In genomic region chr7:132067951-132068350, GRCm38 (mm10) we compare ENCODE assay signal across 15 mouse cellular contexts.
DNase-seq lines count a peak whose midpoint lies in the region.
"Had no signal": no experiment of that assay in that cellular context is flagged by ENCODE, and none has a peak within 500 bp of the region (broad histone marks: within the 10 kb centered on the region; RNA-seq: fewer than 3 reads in every experiment).

No protein-coding gene starts in this region.

- intact Hi-C loops in heart, postnatal 25 days (cut with DNase I) = no loop called here
- intact Hi-C loops in left cerebral cortex, postnatal 36 days (cut with DNase I) = loop anchor here (5.0 kb wide), 1 partner anchor 139 kb away; no protein-coding TSS in a partner anchor

- DNase-seq in heart, adult 9 months (ENCODE audit: low spot score in 2 of 2) = peak; percentile 3
- no peak for DNase-seq in heart, postnatal 25 days (ENCODE audit: low spot score)
- DNase-seq in brain, adult 2 months (ENCODE audit: low read depth, low spot score) = peak; percentile 89
- DNase-seq in frontal cortex, postnatal 36 days (ENCODE audit: low spot score in 2 of 2) = peak; percentile 65 to 77
- DNase-seq in left cerebral cortex, postnatal 36 days (ENCODE audit: low spot score in 2 of 2) = peak; percentile 71 to 75
- no peak for DNase-seq in lung, postnatal 36 days
- DNase-seq in lung, postnatal 25 days (ENCODE audit: low spot score) = no peak
- DNase-seq: B cell, adult 2 months; cerebellum, adult 9-10 months; gastrocnemius, adult 2 months; kidney, adult 11 months; liver, embryonic 13.5 days; lung, embryonic 14.5 days; retina, postnatal 1 day; thymus, adult 2 months had no signal

Comparison
In these comparisons a context has a peak if more than half of its experiments do, and no peak if none do; other contexts are left out.
1. DNase-seq: peak in heart, adult 9 months (2 of 2), brain, adult 2 months (single experiment), frontal cortex, postnatal 36 days (2 of 2) and left cerebral cortex, postnatal 36 days (2 of 2); none in heart, postnatal 25 days (single experiment), lung, postnatal 36 days (single experiment) and lung, postnatal 25 days (single experiment).